Mouse (Mus musculus) lung, embryonic 16.5 days (tissue): Measurements from ENCODE around the gene Scp2d1. TPM values are rescaled to one million over a fixed set of nuclear protein-coding genes. Genes with fewer than 3 reads are reported as not detected.

Experiments
- polyA plus RNA-seq: library from polyadenylated mRNA; unstranded; fragments of >200 nt; fragmentation: Nextera tagmentation; extraction: Ambion mirVana; gene quantifications from 2 replicates; pipeline ENCODE4 v1.2.1, GENCODE M21; 2015

Gene Scp2d1
- polyA plus RNA-seq, 1 experiment from 2014 or later, result not detected

Other genes with a start within 250 kb of the Scp2d1 start
- 32.4 and 33.8 TPM in 2 replicates for gene Smim26, start 229.6 kb upstream of the Scp2d1 start, polyA plus RNA-seq
- 38.1 and 42.0 TPM in 2 replicates for gene Dtd1, start 223.8 kb upstream of the Scp2d1 start, polyA plus RNA-seq